Mouse (Mus musculus): ENCODE results near the gene Socs1. TPM values are rescaled to one million over a fixed set of nuclear protein-coding genes. Genes with fewer than 3 reads are reported as not detected.

Gene Socs1
- polyA plus RNA-seq (2015; fragmentation: Illumina TruSeq; extraction: RNeasy Lipid Tissue Mini Kit (QIAGEN cat#74804); ENCODE audit: low read depth, low replicate concordance): 0.42 TPM

GRCm38 (mm10) chr16:10785371-10786231 is at the start of gene Socs1:
Socs1 (minus strand) TSS chr16:10785536.

GRCm38 (mm10) chr16:10812865-10813371 is 27.6 kb upstream of the Socs1 start, which contains the start of gene Gm11172:
Gm11172 (plus strand) TSS chr16:10812915.

GRCm38 (mm10) chr16:10805789-10806527 is 20.6 kb upstream of the Socs1 start, which contains the start of gene Prm1:
Prm1 (minus strand) TSS chr16:10805839.

GRCm38 (mm10) chr16:10796034-10796433 is 10.7 kb upstream of the Socs1 start, which contains the start of gene Prm2:
Prm2 (minus strand) TSS chr16:10796134.

GRCm38 (mm10) chr16:10790702-10791101 is 5.4 kb upstream of the Socs1 start, which contains the start of gene Prm3:
Prm3 (minus strand) TSS chr16:10790914.

GRCm38 (mm10) chr16:10788271-10788670 is 2.9 kb upstream of the Socs1 start, which contains the start of gene Tnp2:
Tnp2 (minus strand) TSS chr16:10788660.

Other genes starting within 250 kb of the Socs1 start
- 60.5 TPM for gene Dexi, start 242.5 kb downstream of the Socs1 start, polyA plus RNA-seq (2015; fragmentation: Illumina TruSeq; extraction: RNeasy Lipid Tissue Mini Kit (QIAGEN cat#74804); ENCODE audit: low read depth, low replicate concordance)
- gene Clec16a, start 240.2 kb downstream of the Socs1 start, polyA plus RNA-seq (2015; fragmentation: Illumina TruSeq; extraction: RNeasy Lipid Tissue Mini Kit (QIAGEN cat#74804); ENCODE audit: low read depth, low replicate concordance): 46.7 TPM
- not detected for gene Tnp2, start 3.1 kb upstream of the Socs1 start, polyA plus RNA-seq (2015; fragmentation: Illumina TruSeq; extraction: RNeasy Lipid Tissue Mini Kit (QIAGEN cat#74804); ENCODE audit: low read depth, low replicate concordance)
- gene Prm3, start 5.4 kb upstream of the Socs1 start, polyA plus RNA-seq (2015; fragmentation: Illumina TruSeq; extraction: RNeasy Lipid Tissue Mini Kit (QIAGEN cat#74804); ENCODE audit: low read depth, low replicate concordance): not detected
- gene Prm2, start 10.6 kb upstream of the Socs1 start, polyA plus RNA-seq (2015; fragmentation: Illumina TruSeq; extraction: RNeasy Lipid Tissue Mini Kit (QIAGEN cat#74804); ENCODE audit: low read depth, low replicate concordance): 1.2 TPM
- gene Prm1, start 20.3 kb upstream of the Socs1 start, polyA plus RNA-seq (2015; fragmentation: Illumina TruSeq; extraction: RNeasy Lipid Tissue Mini Kit (QIAGEN cat#74804); ENCODE audit: low read depth, low replicate concordance): 1.4 TPM
- not detected for gene Gm11172, start 27.4 kb upstream of the Socs1 start, polyA plus RNA-seq (2015; fragmentation: Illumina TruSeq; extraction: RNeasy Lipid Tissue Mini Kit (QIAGEN cat#74804); ENCODE audit: low read depth, low replicate concordance)
- gene Rmi2, start 49.5 kb upstream of the Socs1 start, polyA plus RNA-seq (2015; fragmentation: Illumina TruSeq; extraction: RNeasy Lipid Tissue Mini Kit (QIAGEN cat#74804); ENCODE audit: low read depth, low replicate concordance): 0.12 TPM